Mouse (Mus musculus) kidney, adult 18-20 months (tissue): ENCODE results near the gene Atg4b.
"Not testable (repeated sequence)": the region's sequence is repeated elsewhere in the genome, so short reads cannot be mapped to it uniquely, and the experiment has no call there.

Source experiments
- DNase-seq: peaks from one replicate; pipeline ENCODE4 v3.0.0; 2021

Atg4b gene

GRCm38 (mm10) chr1:93756154-93756553 lies 4.9 kb downstream of the Atg4b start:
- no peak for DNase-seq

- no peak for DNase-seq
Measured at GRCm38 (mm10) chr1:93760076-93760475, 8.8 kb downstream of the Atg4b start.

- not testable (repeated sequence) for DNase-seq
Measured at GRCm38 (mm10) chr1:93763531-93763930, 12.2 kb downstream of the Atg4b start.

GRCm38 (mm10) chr1:93764871-93765591 lies 13.7 kb downstream of the Atg4b start:
- no peak for DNase-seq

GRCm38 (mm10) chr1:93767600-93767999 lies 16.3 kb downstream of the Atg4b start:
- DNase-seq: no peak

GRCm38 (mm10) chr1:93769901-93770300 lies 18.6 kb downstream of the Atg4b start:
- DNase-seq: no peak

- DNase-seq: no peak
Measured at GRCm38 (mm10) chr1:93776686-93777085, 25.4 kb downstream of the Atg4b start.

- no peak for DNase-seq
Measured at GRCm38 (mm10) chr1:93786912-93787311, 35.6 kb downstream of the Atg4b start.

- no peak for DNase-seq
Measured at GRCm38 (mm10) chr1:93794526-93794925, 43.2 kb downstream of the Atg4b start.

- DNase-seq: no peak
Measured at GRCm38 (mm10) chr1:93795886-93796285, 44.6 kb downstream of the Atg4b start.

GRCm38 (mm10) chr1:93800670-93801503 lies 49.6 kb downstream of the Atg4b start:
- no peak for DNase-seq

GRCm38 (mm10) chr1:93801741-93802238 lies 50.5 kb downstream of the Atg4b start, which contains the start of gene Dtymk:
Dtymk (minus strand) TSS chr1:93801934.
- peak; percentile 92 for DNase-seq

- DNase-seq: no peak
Measured at GRCm38 (mm10) chr1:93802771-93803170, 51.5 kb downstream of the Atg4b start.

GRCm38 (mm10) chr1:93803556-93804507 lies 52.5 kb downstream of the Atg4b start, which contains the start of gene Ing5:
Ing5 (plus strand) TSS chr1:93803965.
- peak; percentile 100 for DNase-seq

- no peak for DNase-seq
Measured at GRCm38 (mm10) chr1:93804818-93805217, 53.5 kb downstream of the Atg4b start.

- no peak for DNase-seq
Measured at GRCm38 (mm10) chr1:93805221-93805951, 54.1 kb downstream of the Atg4b start.

- DNase-seq: no peak
Measured at GRCm38 (mm10) chr1:93808871-93809270, 57.6 kb downstream of the Atg4b start.

- no peak for DNase-seq
Measured at GRCm38 (mm10) chr1:93810011-93810410, 58.7 kb downstream of the Atg4b start.

GRCm38 (mm10) chr1:93811495-93812039 lies 60.3 kb downstream of the Atg4b start:
- DNase-seq: no peak

- no peak for DNase-seq
Measured at GRCm38 (mm10) chr1:93817823-93818532, 66.7 kb downstream of the Atg4b start.

- no peak for DNase-seq
Measured at GRCm38 (mm10) chr1:93818722-93819121, 67.4 kb downstream of the Atg4b start.
